In the genomic region with DNA sequence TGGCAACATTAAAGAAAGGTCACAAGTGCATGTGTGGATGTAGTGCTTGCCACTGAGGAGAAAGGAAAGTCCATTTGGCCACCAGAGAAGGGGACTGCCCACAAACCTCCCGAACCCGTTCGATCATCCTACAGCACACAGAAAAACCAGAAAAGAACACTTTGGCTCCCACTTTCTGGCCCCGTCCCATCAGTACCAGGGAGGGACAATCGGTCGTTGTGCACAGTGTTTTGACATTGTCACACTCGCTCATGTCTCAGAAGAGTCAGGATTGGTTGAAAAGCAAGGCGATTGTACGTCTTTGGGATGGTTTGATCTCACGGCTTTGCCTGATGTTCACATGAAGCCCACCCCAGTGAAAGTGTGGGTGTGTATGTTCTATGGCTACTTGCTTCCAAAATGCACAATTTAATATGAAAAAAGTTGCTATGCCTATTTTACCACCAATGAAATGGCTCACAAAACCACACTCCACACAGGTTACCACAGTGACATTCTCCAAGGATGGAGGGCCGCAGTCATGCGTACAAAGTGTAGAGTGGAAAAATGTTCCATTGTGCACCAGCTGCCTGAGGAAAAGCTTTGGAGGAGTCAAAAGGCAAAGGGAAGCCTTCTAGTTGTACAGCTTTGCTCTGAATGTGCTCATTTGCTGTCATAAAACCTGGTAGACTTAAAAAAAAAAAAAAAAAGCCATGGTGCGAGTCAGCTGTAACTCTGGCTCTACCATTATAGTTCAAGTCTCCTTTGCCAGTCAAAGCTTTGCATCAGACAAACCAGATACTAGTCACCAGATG, we compare ENCODE assay signal across 11 mouse cellular contexts. TPM values are rescaled to one million over a fixed set of nuclear protein-coding genes. Genes with fewer than 3 reads are reported as not detected.
DNase-seq lines count a peak whose midpoint lies in the region; ATAC-seq and TF ChIP-seq lines count a peak whose summit lies in the region.
"Had no signal": no experiment of that assay in that cellular context is flagged by ENCODE, and none has a peak within 500 bp of the region (broad histone marks: within the 10 kb centered on the region; RNA-seq: fewer than 3 reads in every experiment).

No protein-coding gene starts in this region.

- no peaks in the 10 kb centered on the region for H3K9me3 ChIP-seq in forebrain, embryonic 12.5 days
- H3K9me3 ChIP-seq in liver, embryonic 13.5 days (replicated peaks): peaks cover 7% of the 10 kb centered on the region
- H3K9me3 ChIP-seq: megakaryocyte, embryonic 14.5 days had no signal

- TF ChIP-seq CTCF in left cerebral cortex, adult 2 months (IDR thresholded peaks at IDR 0.05): no peak

- peaks cover 11% of the 10 kb centered on the region for H3K4me1 ChIP-seq in forebrain, embryonic 12.5 days
- H3K4me1 ChIP-seq in liver, embryonic 13.5 days (replicated peaks): peaks cover 35% of the 10 kb centered on the region

- no peak overlapping the region for H3K4me2 ChIP-seq in forebrain, embryonic 12.5 days
- H3K4me2 ChIP-seq in liver, embryonic 13.5 days: no peak overlapping the region

- peak overlapping the region; percentile 62; the same call in 1 of the 2 replicates for H3K27ac ChIP-seq in left cerebral cortex, adult 2 months
- peak overlapping the region; percentile 56 for H3K27ac ChIP-seq in forebrain, embryonic 12.5 days
- H3K27ac ChIP-seq in liver, embryonic 13.5 days: peak overlapping the region; percentile 97

- DNase-seq in left cerebral cortex, adult 2 months (ENCODE audit: extremely low spot score in 1 of 2, low spot score in 2 of 2): no peak
- no peak for DNase-seq in left cerebral cortex, postnatal 14 days (ENCODE audit: low spot score in 2 of 2)
- DNase-seq in Muller cell, postnatal 12 days (ENCODE audit: inconsistent ontology term): peak; percentile 19
- no peak for DNase-seq in liver, embryonic 13.5 days
- DNase-seq in adrenal gland, postnatal 36 days: no peak
- DNase-seq in adipocyte (ENCODE audit: low spot score): no peak
- DNase-seq: cerebellum, adult 9-11 months; gastrocnemius, postnatal 25 days; kidney, postnatal 4 days had no signal

- no peak overlapping the region for H3K4me3 ChIP-seq in left cerebral cortex, adult 2 months
- no peak overlapping the region for H3K4me3 ChIP-seq in forebrain, embryonic 12.5 days (replicated peaks)
- no peak overlapping the region for H3K4me3 ChIP-seq in liver, embryonic 13.5 days (replicated peaks)
- H3K4me3 ChIP-seq: megakaryocyte, embryonic 14.5 days had no signal

- H3K27me3 ChIP-seq in forebrain, embryonic 12.5 days: no peaks in the 10 kb centered on the region
- no peaks in the 10 kb centered on the region for H3K27me3 ChIP-seq in liver, embryonic 13.5 days
- H3K27me3 ChIP-seq: megakaryocyte, embryonic 14.5 days had no signal

- H3K9ac ChIP-seq in forebrain, embryonic 12.5 days: no peak overlapping the region
- H3K9ac ChIP-seq in liver, embryonic 13.5 days: 0 out of 2 replicates have a peak overlapping the region, but pooled peaks have one; percentile 30

- no peaks in the 10 kb centered on the region for H3K36me3 ChIP-seq in forebrain, embryonic 12.5 days (replicated peaks)
- H3K36me3 ChIP-seq in liver, embryonic 13.5 days: peaks cover 20% of the 10 kb centered on the region

- intact Hi-C loops in left cerebral cortex, adult 2 months (cut with DNase I): loop anchor here (1.0 to 10.0 kb wide), 2 partner anchors 61 to 242 kb away; no protein-coding TSS in a partner anchor
- intact Hi-C loops in left cerebral cortex, postnatal 14 days (cut with DNase I): loop anchor here (5.0 kb wide), 2 partner anchors 109 to 124 kb away; a partner anchor contains a TSS

- WGBS in forebrain, embryonic 12.5 days: 57% methylated on average over 13 of the region's 13 CpGs
- WGBS in liver, embryonic 13.5 days (ENCODE audit: insufficient replicate concordance): 38% methylated on average over 13 of the region's 13 CpGs

- ATAC-seq in forebrain, embryonic 12.5 days (ENCODE audit: low FRiP score): no peak
- no peak for ATAC-seq in liver, embryonic 13.5 days (ENCODE audit: low read depth)

RNA-seq across cellular contexts. Expression of a gene that starts 15.2 kb away (rescaled TPM):
- total RNA-seq in left cerebral cortex, adult 2 months (2021): 10 to 100 TPM; 10.4 to 11.3 TPM
- 1 to 10 TPM; 6.7 to 8.7 TPM for total RNA-seq in left cerebral cortex, postnatal 14 days (2021)
- 6.6 and 8.6 TPM in 2 replicates for polyA plus RNA-seq in forebrain, embryonic 12.5 days (2016; fragmentation: Nextera tagmentation; extraction: Ambion mirVana)
- polyA plus RNA-seq in liver, embryonic 13.5 days (2015; fragmentation: Nextera tagmentation; extraction: Ambion mirVana): 3.9 and 4.4 TPM in 2 replicates
- total RNA-seq in adrenal gland, postnatal 36 days (2021): 100 to 1,000 TPM; 121 to 160 TPM

Comparison
In these comparisons a context has a peak if more than half of its experiments do, and no peak if none do; other contexts are left out.
1. RNA of a gene that starts 15.2 kb away (total RNA-seq): 121 to 160 TPM in adrenal gland, postnatal 36 days; 10.4 to 11.3 TPM in left cerebral cortex, adult 2 months and 6.7 to 8.7 TPM in left cerebral cortex, postnatal 14 days; every median in the first group is over 4 times any median in the second.
2. Peak in every context shown above with its lines, with median percentiles within 50 percentile points of each other: H3K27ac ChIP-seq.